Mouse (Mus musculus) limb, embryonic 14.5 days (tissue): ENCODE measurements around the gene Tspan4. TPM values are rescaled to one million over a fixed set of nuclear protein-coding genes. Genes with fewer than 3 reads are reported as not detected.
A peak's percentile ranks its signal among the peaks of the same experiment; 100 is the strongest.

ENCODE experiments used
- ATAC-seq: fragments of 200-750 bp; cut with Nextera tagmentation; 2 replicates; pipeline ENCODE4 v1.8.0; 2017; ENCODE audit warnings: low read depth, moderate number of reproducible peaks, moderate TSS enrichment; ENCODE audit not compliant: low FRiP score
- DNase-seq: peaks from one replicate; pipeline ENCODE4 v3.0.0-alpha.2; 2015; ENCODE audit warnings: low spot score
- H3K27ac ChIP-seq: fragments of 300-500 bp; sonication (generic); replicated peaks from 2 replicates; pipeline ENCODE4 v1.5.1; 2014; ENCODE audit warnings: low read depth, mild to moderate bottlenecking, low read length, moderate library complexity, mixed read lengths
- H3K27me3 ChIP-seq: fragments of 300-500 bp; sonication (generic); 2 replicates; pipeline ENCODE4 v1.6.1; 2014; ENCODE audit warnings: low read length, mixed read lengths; ENCODE audit not compliant: control insufficient read depth, insufficient read depth
- H3K36me3 ChIP-seq: fragments of 300-500 bp; sonication (generic); 2 replicates; pipeline ENCODE4 v1.6.1; 2014; ENCODE audit warnings: mild to moderate bottlenecking, low read length, moderate library complexity, mixed read lengths; ENCODE audit not compliant: control insufficient read depth, insufficient read depth
- H3K4me1 ChIP-seq: fragments of 300-500 bp; sonication (generic); 2 replicates; pipeline ENCODE4 v1.6.1; 2014; ENCODE audit warnings: antibody characterized with exemption, low read length, mixed read lengths; ENCODE audit not compliant: control insufficient read depth, insufficient read depth
- H3K4me2 ChIP-seq: fragments of 300-500 bp; sonication (generic); replicated peaks from 2 replicates; pipeline ENCODE4 v1.6.1; 2014; ENCODE audit warnings: low read depth, mild to moderate bottlenecking, low read length, moderate library complexity; ENCODE audit not compliant: severe bottlenecking
- H3K4me3 ChIP-seq: fragments of 300-500 bp; sonication (generic); replicated peaks from 2 replicates; pipeline ENCODE4 v1.5.1; 2014; ENCODE audit warnings: low read length
- H3K9ac ChIP-seq: fragments of 300-500 bp; sonication (generic); 2 replicates; pipeline ENCODE4 v1.6.1; 2014; ENCODE audit warnings: mild to moderate bottlenecking, low read depth, low read length, moderate library complexity; ENCODE audit not compliant: severe bottlenecking
- H3K9me3 ChIP-seq: fragments of 300-500 bp; sonication (generic); 2 replicates; pipeline ENCODE4 v1.6.1; 2016; ENCODE audit warnings: low read length; ENCODE audit not compliant: control insufficient read depth
- POLR2A ChIP-seq: fragments of 200-500 bp; IDR thresholded peaks from 2 replicates; pipeline ENCODE4 v1.8.0; 2012; ENCODE audit warnings: inconsistent platforms, mild to moderate bottlenecking, moderate library complexity, borderline replicate concordance; ENCODE audit not compliant: insufficient read depth, insufficient read length; ENCODE audit errors: extremely low read depth
- WGBS: fragments of 180-500 bp; shearing (Covaris S2); extraction: QIAGEN DNeasy Blood & Tissue Kit; methylation state at CpG from one replicate; pipeline ENCODE4 v1.1.7; 2014; 5-methylcytosine and 5-hydroxymethylcytosine counted together
- polyA plus RNA-seq, 2 experiments: library from polyadenylated mRNA; depleted of rRNA in 1 of 2; stranded (reverse) in 1 of 2; unstranded in 1 of 2; fragments of >200 nt; fragmentation: Nextera tagmentation in 1 of 2; extraction: Ambion mirVana in 1 of 2; gene quantifications; 2 replicates each; pipeline versions ENCODE4 v1.2.1 to v1.2.3; 2012 to 2014

Tspan4 gene
- polyA plus RNA-seq, 2 experiments = 77.9 to 101 TPM

DNA sequence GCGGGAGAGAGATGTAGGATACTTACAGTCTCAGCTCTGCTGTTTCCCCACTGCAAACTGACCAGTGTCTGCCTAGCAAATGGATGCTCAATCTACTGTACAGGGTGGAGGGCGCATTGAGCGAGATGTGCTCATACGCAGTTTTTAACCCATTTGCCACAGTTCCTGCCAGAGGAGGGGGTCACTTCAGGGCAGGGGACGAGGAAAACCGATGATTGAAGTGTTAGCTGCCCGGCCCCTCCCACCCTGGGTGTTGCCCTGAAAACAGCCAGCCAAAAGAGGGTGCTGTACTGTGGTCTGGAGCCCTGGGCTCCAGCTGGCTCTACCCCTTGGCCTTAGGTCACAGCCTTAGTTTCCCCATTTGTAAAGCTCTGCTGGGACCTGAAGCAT, 1.9 kb downstream of the Tspan4 start:
- peak overlapping the region; percentile 92 for H3K27ac ChIP-seq
- no peaks in the 10 kb centered on the region for H3K9me3 ChIP-seq
- peak overlapping the region; percentile 96 for H3K9ac ChIP-seq
- H3K4me1 ChIP-seq = peaks cover 49% of the 10 kb centered on the region
- H3K36me3 ChIP-seq = peaks cover 10% of the 10 kb centered on the region
- no peaks in the 10 kb centered on the region for H3K27me3 ChIP-seq
- TF ChIP-seq POLR2A = no peak
- no peak for ATAC-seq
- peak overlapping the region; percentile 91 for H3K4me2 ChIP-seq
- DNase-seq = no peak
- peak overlapping the region; percentile 59 for H3K4me3 ChIP-seq
- 21% methylated on average over 7 of the region's 7 CpGs for WGBS

DNA sequence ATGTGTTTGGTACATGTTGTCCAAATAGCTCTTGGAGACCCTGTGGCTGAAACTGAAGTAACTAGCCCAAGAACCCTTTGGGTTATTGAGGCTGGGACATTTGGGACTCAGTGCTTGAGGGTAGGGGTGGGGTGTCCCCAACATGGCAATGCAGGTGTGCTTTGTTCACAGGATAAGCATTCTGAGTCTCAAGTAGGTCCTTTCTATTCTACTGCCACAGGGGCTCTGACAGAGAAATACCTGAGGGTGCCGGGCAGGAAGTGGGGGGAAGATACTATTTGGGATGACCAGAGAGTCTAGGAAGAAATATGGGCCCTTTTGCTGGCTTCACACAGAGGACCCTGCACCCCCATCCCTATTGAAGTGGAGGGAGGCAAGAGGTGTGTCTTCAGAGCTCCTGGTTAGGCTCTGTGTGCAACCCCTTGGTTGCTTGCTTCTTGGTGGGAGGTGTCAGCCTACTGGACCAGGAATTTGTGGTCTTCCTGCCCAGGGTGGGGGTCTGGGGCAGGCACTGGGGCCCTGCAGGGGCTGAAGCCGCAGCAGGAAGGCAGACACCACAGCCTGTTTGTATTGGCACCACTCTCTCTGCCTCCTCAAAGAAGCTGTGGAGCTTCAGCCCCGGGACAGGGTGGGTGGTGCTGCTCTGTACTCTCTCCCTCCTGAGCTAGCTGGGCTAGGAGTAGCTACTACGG, 2.7 kb downstream of the Tspan4 start:
- DNase-seq = peak; percentile 38
- H3K36me3 ChIP-seq = peaks cover 2% of the 10 kb centered on the region
- H3K9ac ChIP-seq = no peak overlapping the region
- H3K4me2 ChIP-seq = peak overlapping the region; percentile 91
- 62% methylated on average over 4 of the region's 4 CpGs for WGBS
- peaks cover 56% of the 10 kb centered on the region for H3K4me1 ChIP-seq
- H3K9me3 ChIP-seq = no peaks in the 10 kb centered on the region
- ATAC-seq = no peak
- H3K27me3 ChIP-seq = 0 out of 2 replicates have a peak, but pooled peaks cover 4% of the 10 kb centered on the region
- peak overlapping the region; percentile 92 for H3K27ac ChIP-seq
- peak overlapping the region; percentile 59; the same call in 1 of the 2 replicates for H3K4me3 ChIP-seq
- no peak for TF ChIP-seq POLR2A

DNA sequence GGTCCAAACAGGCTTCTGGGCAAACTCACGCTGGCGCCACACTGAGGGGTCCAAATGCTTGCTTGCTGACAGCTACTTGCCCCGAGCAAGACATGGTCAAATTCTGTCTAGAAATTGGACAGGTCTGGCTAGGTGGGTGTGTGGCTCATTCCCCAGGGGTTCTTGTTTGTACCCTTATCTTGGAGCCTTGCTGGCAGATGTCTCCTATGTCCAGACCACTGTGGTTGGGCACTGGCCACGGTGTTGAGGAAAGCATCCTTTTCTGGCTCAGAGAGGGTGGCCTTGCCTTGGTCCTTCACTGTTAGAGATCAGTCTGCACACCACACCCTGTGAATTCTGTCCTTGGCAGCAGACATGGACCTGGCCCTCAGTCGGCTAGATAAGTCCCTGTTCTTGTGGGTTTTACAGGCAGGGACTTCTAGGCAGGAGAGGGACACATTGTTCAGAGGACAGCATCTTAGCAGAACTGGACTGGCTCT, 3.3 kb downstream of the Tspan4 start:
- Histone ChIP-seq H3K27me3 (peaks cover 7% of the 10 kb centered on the region; the same call in 1 of the 2 replicates), H3K4me1 (peaks cover 57% of the 10 kb centered on the region), H3K9ac (no peak overlapping the region), H3K36me3 (no peaks in the 10 kb centered on the region), H3K9me3 (no peaks in the 10 kb centered on the region), H3K4me2 (peak overlapping the region; percentile 91; the same call in 1 of the 2 replicates), H3K27ac (peak overlapping the region; percentile 92), H3K4me3 (peak overlapping the region; percentile 6; the same call in 1 of the 2 replicates)
- no peak for DNase-seq
- ATAC-seq = no peak
- WGBS = 67% methylated on average over 5 of the region's 5 CpGs
- TF ChIP-seq POLR2A = no peak

DNA sequence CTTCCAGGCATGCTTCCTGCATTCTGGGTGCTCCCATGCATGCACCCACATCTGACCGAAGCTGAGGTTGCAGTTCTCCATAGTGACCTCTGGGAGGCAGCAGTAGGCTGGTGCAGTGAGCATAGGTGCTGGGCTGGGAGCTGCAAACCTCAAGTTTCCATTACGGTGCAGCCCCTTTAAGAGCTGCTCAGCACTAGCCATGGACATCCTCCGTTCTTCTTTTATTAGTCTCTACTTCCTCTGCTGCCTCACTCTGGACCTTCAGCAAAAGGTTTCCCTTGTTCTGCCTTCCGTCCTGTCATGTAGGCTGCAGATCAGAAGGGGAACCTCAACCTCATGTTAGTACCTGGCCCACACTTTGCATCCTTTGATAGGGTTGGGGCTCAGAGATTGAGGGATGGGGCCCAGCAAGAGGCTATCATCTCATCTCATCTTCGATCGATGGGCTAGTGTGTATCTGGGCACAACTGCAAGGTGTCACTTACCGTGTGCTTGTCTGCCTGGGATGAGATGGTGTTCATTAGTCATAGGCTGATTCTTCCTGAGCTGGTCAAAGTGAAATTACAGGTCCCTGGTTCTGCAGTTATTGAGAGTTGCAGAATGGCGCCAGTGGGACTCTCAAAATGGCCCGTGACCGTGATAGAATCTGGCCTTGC, 5.9 kb downstream of the Tspan4 start:
- H3K4me3 ChIP-seq = peak overlapping the region; percentile 56
- DNase-seq (peak; percentile 74), ATAC-seq (peak; percentile 51)
- H3K36me3 ChIP-seq = no peaks in the 10 kb centered on the region
- TF ChIP-seq POLR2A = no peak
- 6% methylated on average over 10 of the region's 10 CpGs for WGBS
- no peaks in the 10 kb centered on the region for H3K9me3 ChIP-seq
- no peak overlapping the region for H3K27ac ChIP-seq
- peaks cover 41% of the 10 kb centered on the region for H3K4me1 ChIP-seq
- peak overlapping the region; percentile 96 for H3K4me2 ChIP-seq
- peaks cover 7% of the 10 kb centered on the region; the same call in 1 of the 2 replicates for H3K27me3 ChIP-seq
- H3K9ac ChIP-seq = no peak overlapping the region

DNA sequence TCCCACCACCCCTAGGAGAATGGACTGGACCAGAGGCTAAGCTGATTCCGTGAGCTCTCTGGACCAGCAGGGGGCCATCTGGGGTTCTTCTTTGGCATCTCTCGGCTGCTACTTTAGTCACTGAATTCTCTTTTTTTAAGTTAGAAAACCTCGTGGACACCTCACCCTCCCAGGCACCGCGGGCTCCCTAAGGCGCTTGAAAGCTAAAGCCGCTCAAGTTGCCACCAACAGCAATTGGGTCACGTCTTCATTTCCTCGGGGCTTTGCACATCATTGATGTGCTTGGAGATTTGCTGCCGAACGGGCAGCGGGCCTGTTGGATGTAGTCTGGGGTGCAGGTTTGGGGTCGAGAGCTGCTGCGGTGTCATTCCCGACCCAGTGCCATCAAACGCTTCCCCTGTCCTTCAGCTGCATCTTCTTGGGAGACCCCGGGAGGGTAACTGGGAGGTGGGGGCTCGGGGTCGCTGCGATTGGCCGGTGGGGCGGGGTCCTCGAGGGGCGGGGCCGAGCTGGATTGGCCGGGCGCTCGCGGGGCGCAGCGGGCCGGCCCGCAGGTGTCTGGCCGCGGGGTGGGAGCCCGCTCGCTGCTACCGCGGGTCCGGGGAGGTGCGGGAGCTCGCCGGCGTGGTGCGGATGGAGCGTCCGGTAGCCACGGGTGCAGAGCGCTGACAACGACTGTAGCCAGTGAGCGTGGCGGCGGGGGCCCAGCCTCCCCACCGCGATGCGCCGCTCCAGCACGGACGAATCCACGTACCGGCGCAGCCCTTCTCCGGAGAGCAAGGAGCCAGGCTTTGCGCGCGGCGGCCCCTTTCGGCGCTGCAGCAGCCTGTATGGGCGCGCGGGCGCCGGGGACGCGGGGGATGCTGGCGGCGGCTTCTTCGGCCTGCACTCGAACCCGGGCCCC, 6.7 kb downstream of the Tspan4 start:
- peak overlapping the region; percentile 50 for H3K9ac ChIP-seq
- no peaks in the 10 kb centered on the region for H3K36me3 ChIP-seq
- no peak for TF ChIP-seq POLR2A
- peak; percentile 57 for DNase-seq
- peaks cover 33% of the 10 kb centered on the region for H3K4me1 ChIP-seq
- 1% methylated on average over 47 of the region's 81 CpGs for WGBS
- ATAC-seq = peak; percentile 29; the same call in 1 of the 2 replicates
- H3K27ac ChIP-seq = no peak overlapping the region
- H3K9me3 ChIP-seq = no peaks in the 10 kb centered on the region
- H3K4me2 ChIP-seq = peak overlapping the region; percentile 96
- H3K27me3 ChIP-seq = peaks cover 7% of the 10 kb centered on the region; the same call in 1 of the 2 replicates
- H3K4me3 ChIP-seq = peak overlapping the region; percentile 56
